Mouse (Mus musculus): ENCODE results near the gene Veph1.

Gene Veph1

GRCm38 (mm10) chr3:66101809-66102598, 194.6 kb downstream of the Veph1 start:
- no peak for DNase-seq (ENCODE audit: low spot score)

GRCm38 (mm10) chr3:66101074-66101473, 195.6 kb downstream of the Veph1 start:
- DNase-seq (ENCODE audit: low spot score), result no peak

DNA sequence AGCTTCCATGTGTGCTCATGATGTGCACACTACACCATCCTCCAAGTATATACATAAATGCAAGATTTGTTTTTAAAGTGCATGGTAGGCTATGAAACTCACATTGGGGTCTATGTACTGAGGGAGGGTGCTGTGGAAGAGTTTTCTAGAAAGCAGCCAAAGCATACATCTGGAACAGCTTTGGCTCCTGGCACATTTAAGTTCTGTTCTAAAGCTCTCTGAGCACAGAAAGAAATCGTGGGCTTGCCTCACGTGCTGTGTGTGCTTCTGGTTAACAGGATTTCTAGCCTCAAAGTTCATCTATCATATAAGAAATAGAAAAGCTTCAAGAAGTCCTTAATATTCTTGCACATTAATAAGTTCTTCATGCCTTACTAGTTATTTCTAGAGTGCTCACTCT, 204.9 kb downstream of the Veph1 start:
- DNase-seq (ENCODE audit: low spot score), result no peak

DNA sequence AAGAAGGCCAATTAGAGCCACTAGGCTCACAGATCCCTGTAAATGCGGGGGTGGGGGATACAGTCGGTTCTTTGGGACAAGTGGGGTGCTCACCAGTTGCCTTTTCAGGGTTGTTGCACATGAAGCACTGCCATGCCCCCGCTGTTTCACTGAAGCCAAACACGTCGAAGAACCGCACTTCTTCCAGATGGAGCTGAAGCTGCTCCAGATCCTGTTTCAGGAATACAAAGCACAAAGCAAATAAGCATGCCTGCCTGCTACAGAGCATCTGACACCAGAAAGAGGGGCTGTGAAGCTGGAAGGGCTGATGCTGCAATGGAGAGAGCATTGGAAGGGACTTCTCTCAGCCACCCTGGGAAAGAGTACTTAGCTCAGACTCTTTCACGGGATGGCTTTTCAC, 209.0 kb downstream of the Veph1 start:
- no peak for DNase-seq (ENCODE audit: low spot score)

GRCm38 (mm10) chr3:66083856-66084255, 212.8 kb downstream of the Veph1 start:
- no peak for DNase-seq (ENCODE audit: low spot score)

DNA sequence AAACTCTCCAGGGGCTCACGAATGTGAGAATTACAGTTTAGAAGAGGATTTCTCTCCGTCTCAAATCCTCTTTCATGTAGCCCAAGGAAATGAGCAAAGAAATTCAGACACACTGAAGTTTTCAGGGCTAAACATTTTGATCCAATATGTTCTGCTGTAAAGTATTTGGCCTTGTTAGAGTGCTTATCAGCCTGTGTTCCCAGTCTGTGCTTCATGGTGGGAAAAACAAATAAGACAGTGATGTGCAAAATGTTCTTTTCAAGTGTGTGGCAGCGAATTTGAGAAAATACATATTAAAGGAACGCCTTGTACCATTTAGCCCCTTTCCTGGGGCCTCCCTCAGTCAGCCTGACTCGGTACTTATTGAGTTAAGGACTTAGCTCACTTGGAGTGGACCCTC, 213.2 kb downstream of the Veph1 start:
- no peak for DNase-seq (ENCODE audit: low spot score)

DNA sequence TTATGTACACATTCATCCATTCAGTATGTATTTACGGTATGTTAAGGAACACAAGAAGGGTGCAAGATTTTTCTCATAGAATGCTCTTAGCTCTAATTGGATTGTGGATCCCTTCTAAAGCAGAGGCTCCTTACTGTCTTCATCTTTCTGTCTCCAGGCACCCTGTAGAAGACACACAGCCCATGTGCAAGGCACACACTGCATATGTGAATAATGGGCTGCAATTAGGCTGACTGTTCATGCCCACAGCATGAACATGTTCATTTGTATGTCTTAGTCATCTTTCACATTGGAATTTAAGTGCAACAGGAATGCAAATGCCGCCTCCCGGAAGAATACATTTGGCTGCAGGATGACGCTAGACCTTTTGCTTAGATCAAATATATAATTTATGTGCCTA, 213.7 kb downstream of the Veph1 start:
- no peak for DNase-seq (ENCODE audit: low spot score)

- no peak for DNase-seq (ENCODE audit: low spot score)
Observed at GRCm38 (mm10) chr3:66081363-66081736, 215.3 kb downstream of the Veph1 start.

GRCm38 (mm10) chr3:66080631-66081362, 215.8 kb downstream of the Veph1 start:
- DNase-seq (ENCODE audit: low spot score), result no peak

DNA sequence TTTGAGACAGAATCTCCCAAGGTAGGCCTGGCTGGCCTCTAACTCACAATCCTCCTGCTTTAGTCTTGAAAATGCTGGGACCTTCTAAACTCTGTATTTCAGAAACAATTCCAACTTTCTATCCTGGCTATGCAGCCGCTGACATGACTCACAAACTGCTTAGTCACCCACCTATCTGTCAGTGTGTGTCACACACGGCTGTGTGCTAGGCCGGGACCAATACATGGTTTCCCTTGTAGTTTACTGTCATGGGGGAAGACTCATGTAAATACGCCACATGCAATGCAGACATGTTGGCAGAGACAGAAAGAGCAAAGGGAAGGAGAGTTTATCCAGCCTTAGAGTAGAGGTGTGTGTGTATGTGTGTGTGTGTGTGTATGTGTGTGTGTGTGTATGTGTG, 216.8 kb downstream of the Veph1 start:
- DNase-seq (ENCODE audit: low spot score), result no peak

- peak; percentile 30 for DNase-seq (ENCODE audit: low spot score)
Observed at GRCm38 (mm10) chr3:66078898-66079537, 217.6 kb downstream of the Veph1 start.

GRCm38 (mm10) chr3:66078026-66078721, 218.5 kb downstream of the Veph1 start:
- DNase-seq (ENCODE audit: low spot score), result no peak

GRCm38 (mm10) chr3:66070274-66070673, 226.4 kb downstream of the Veph1 start:
- DNase-seq (ENCODE audit: low spot score), result no peak

DNA sequence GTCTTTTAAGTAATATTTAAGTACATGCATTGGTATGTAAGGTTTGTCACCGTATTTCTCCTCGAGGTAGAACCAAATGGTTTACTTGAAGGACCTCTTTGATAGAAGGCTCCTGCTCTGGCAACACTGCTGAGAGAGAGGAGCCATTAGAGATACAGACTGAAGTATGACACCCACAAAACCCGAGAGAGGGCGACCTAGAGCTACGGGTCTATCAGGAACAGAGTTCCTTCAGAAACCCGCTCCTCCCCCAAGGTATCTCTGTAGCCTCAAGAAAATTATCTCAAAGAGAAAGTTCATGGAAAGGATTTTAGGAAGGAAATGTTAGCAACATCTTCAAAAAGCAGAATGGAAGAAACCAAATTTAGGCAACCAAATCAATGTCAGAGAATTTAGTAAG, 232.8 kb downstream of the Veph1 start:
- DNase-seq (ENCODE audit: low spot score), result peak; percentile 67

DNA sequence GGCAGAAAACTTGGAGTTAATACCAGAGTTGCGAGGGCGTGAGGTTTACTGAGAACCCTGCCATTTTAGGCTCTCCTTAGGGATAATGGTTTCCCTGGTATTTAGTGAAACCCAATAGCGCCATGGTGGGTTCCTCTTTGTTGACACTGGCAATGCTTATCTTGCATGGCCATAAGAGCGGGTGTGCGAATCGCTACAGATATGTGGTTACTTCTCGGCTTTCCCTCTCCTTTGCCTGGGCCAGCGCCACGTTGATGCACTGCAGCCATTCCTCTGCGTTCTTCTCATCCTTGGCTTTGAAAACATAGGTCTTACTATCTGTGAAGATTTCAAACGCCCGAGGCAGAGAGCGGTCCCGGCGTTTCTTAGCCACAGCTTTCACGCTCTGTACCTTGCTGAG, 239.7 kb downstream of the Veph1 start:
- DNase-seq (ENCODE audit: low spot score), result no peak

- no peak for DNase-seq (ENCODE audit: low spot score)
Observed at GRCm38 (mm10) chr3:66055652-66056051, 241.0 kb downstream of the Veph1 start.

GRCm38 (mm10) chr3:66050092-66050886, 246.3 kb downstream of the Veph1 start:
- peak; percentile 42 for DNase-seq (ENCODE audit: low spot score)

GRCm38 (mm10) chr3:66040857-66041494, 255.7 kb downstream of the Veph1 start:
- peak; percentile 47 for DNase-seq (ENCODE audit: low spot score)

GRCm38 (mm10) chr3:66035226-66035625, 261.4 kb downstream of the Veph1 start:
- no peak for DNase-seq (ENCODE audit: low spot score)

- no peak for DNase-seq (ENCODE audit: low spot score)
Observed at GRCm38 (mm10) chr3:66033346-66033745, 263.3 kb downstream of the Veph1 start.

DNA sequence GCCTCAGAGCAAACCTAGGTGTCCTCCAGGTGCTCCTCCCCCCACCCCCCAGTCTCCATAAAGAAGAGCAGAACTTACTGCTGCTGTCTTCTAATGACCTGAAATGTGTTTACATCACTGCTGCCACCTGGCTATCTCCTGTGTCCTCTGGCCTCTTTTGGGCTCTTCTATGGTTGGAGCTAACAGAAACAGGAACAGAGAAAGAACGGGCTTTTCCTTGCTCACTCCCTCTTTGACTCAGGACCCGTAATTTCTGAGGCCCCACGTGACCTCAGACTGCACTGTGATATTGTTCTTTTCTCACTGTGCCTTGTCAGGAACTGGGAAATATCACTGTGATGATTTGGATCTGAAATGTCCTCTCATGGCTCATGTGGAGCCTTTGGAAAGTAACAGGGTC, 271.2 kb downstream of the Veph1 start:
- DNase-seq (ENCODE audit: low spot score), result no peak

Data from embryo, embryonic 10.5 days (tissue).